Mouse (Mus musculus) kidney, adult 8-10 months (tissue): ENCODE data around the gene Fbxl4.

Source experiments
- DNase-seq, 2 experiments: peaks; one replicate each; pipeline ENCODE4 v3.0.0; 2022

The Fbxl4 gene

GRCm38 (mm10) chr4:22477711-22478230 lies 120.4 kb downstream of the Fbxl4 start:
- DNase-seq: no peak

- no peak for DNase-seq
These were observed 121.4 kb downstream of the Fbxl4 start for GRCm38 (mm10) chr4:22478488-22479367.

- DNase-seq: no peak
These were observed 122.2 kb downstream of the Fbxl4 start for GRCm38 (mm10) chr4:22479368-22480090.

- DNase-seq: no peak
These were observed 122.9 kb downstream of the Fbxl4 start for GRCm38 (mm10) chr4:22480091-22480857.

GRCm38 (mm10) chr4:22480858-22481205 lies 123.5 kb downstream of the Fbxl4 start:
- DNase-seq: no peak

DNA sequence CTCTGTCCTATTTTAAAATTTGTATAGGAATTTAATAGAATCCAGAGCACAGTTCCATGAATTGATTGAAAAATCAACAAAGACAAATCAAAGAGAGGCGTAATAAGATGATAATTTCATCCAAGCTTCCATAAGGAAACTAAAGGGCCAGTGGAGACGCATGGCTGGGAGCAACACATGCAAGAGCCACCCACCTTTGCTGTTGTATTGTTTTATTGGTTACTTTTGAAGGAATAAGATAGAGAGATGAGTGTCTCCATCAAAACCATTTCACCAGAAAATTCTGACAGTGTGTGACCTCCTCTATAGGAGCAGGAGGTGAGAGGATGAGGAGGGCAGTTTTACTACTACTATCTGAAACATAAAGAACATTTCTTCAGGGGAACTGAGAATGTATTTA lies 124.8 kb downstream of the Fbxl4 start:
- no peak for DNase-seq

DNA sequence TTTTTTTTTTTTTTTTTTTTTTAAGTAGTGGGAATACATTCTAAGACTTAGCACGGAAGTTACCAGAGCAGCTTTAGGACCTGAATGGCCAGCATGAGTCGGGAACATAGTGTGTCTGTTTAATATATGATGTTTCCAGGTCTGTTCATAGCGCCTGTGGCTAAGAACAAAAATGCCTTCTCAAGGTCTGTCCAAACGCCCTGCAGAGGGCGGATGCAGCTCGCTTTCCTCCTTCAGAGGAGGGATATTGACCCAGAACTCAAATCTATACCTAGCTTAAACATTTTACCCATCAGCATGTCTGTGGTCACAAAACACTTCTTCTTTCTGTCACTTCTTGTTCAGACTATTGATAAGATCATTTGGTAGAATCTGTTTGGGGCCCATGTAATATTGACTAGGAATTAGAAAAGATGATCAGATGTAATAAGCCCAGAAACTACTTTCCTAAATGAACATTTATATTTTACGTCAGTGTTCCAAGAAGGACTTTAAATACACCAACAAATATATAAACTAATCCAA lies 125.5 kb downstream of the Fbxl4 start:
- DNase-seq: no peak

DNA sequence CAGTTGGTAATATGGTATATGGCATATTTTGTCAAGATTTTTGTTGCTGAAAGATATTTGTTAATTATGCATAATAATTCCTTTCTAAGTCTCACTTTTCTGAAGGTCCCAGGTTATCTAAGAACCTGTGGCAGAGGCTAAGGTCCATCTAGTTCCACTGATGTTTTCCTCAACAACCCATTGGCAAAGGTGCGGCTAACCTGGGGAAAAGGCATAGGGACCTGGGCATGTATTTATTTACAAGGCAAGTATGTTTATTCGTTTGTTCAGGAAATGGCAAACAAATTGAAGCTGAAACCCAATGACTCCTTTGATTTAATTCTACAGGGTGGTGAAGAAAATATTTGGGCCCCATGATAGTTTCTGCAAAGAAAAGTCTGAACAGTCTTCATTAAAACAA lies 126.2 kb downstream of the Fbxl4 start:
- DNase-seq: no peak
